Mouse (Mus musculus) limb, embryonic 14.5 days (tissue): ENCODE results near the gene Rptor. TPM values are rescaled to one million over a fixed set of nuclear protein-coding genes. Genes with fewer than 3 reads are reported as not detected.

Source experiments
- ATAC-seq: fragments of 200-750 bp; cut with Nextera tagmentation; 2 replicates; pipeline ENCODE4 v1.8.0; 2017; ENCODE audit warnings: low read depth, moderate number of reproducible peaks, moderate TSS enrichment; ENCODE audit not compliant: low FRiP score
- DNase-seq: peaks from one replicate; pipeline ENCODE4 v3.0.0-alpha.2; 2015; ENCODE audit warnings: low spot score
- H3K27ac ChIP-seq: fragments of 300-500 bp; sonication (generic); replicated peaks from 2 replicates; pipeline ENCODE4 v1.5.1; 2014; ENCODE audit warnings: low read depth, mild to moderate bottlenecking, low read length, moderate library complexity, mixed read lengths
- H3K27me3 ChIP-seq: fragments of 300-500 bp; sonication (generic); 2 replicates; pipeline ENCODE4 v1.6.1; 2014; ENCODE audit warnings: low read length, mixed read lengths; ENCODE audit not compliant: control insufficient read depth, insufficient read depth
- H3K36me3 ChIP-seq: fragments of 300-500 bp; sonication (generic); 2 replicates; pipeline ENCODE4 v1.6.1; 2014; ENCODE audit warnings: mild to moderate bottlenecking, low read length, moderate library complexity, mixed read lengths; ENCODE audit not compliant: control insufficient read depth, insufficient read depth
- H3K4me1 ChIP-seq: fragments of 300-500 bp; sonication (generic); 2 replicates; pipeline ENCODE4 v1.6.1; 2014; ENCODE audit warnings: antibody characterized with exemption, low read length, mixed read lengths; ENCODE audit not compliant: control insufficient read depth, insufficient read depth
- H3K4me2 ChIP-seq: fragments of 300-500 bp; sonication (generic); replicated peaks from 2 replicates; pipeline ENCODE4 v1.6.1; 2014; ENCODE audit warnings: low read depth, mild to moderate bottlenecking, low read length, moderate library complexity; ENCODE audit not compliant: severe bottlenecking
- H3K4me3 ChIP-seq: fragments of 300-500 bp; sonication (generic); replicated peaks from 2 replicates; pipeline ENCODE4 v1.5.1; 2014; ENCODE audit warnings: low read length
- H3K9ac ChIP-seq: fragments of 300-500 bp; sonication (generic); 2 replicates; pipeline ENCODE4 v1.6.1; 2014; ENCODE audit warnings: mild to moderate bottlenecking, low read depth, low read length, moderate library complexity; ENCODE audit not compliant: severe bottlenecking
- H3K9me3 ChIP-seq: fragments of 300-500 bp; sonication (generic); 2 replicates; pipeline ENCODE4 v1.6.1; 2016; ENCODE audit warnings: low read length; ENCODE audit not compliant: control insufficient read depth
- POLR2A ChIP-seq: fragments of 200-500 bp; IDR thresholded peaks from 2 replicates; pipeline ENCODE4 v1.8.0; 2012; ENCODE audit warnings: inconsistent platforms, mild to moderate bottlenecking, moderate library complexity, borderline replicate concordance; ENCODE audit not compliant: insufficient read depth, insufficient read length; ENCODE audit errors: extremely low read depth
- WGBS: fragments of 180-500 bp; shearing (Covaris S2); extraction: QIAGEN DNeasy Blood & Tissue Kit; methylation state at CpG from one replicate; pipeline ENCODE4 v1.1.7; 2014; 5-methylcytosine and 5-hydroxymethylcytosine counted together
- polyA plus RNA-seq, 2 experiments: library from polyadenylated mRNA; depleted of rRNA in 1 of 2; stranded (reverse) in 1 of 2; unstranded in 1 of 2; fragments of >200 nt; fragmentation: Nextera tagmentation in 1 of 2; extraction: Ambion mirVana in 1 of 2; gene quantifications; 2 replicates each; pipeline versions ENCODE4 v1.2.1 to v1.2.3; 2012 to 2014

The Rptor gene
- polyA plus RNA-seq, 2 experiments, result 13.7 to 24.3 TPM

- Histone ChIP-seq H3K9ac (peak overlapping the region; percentile 97), H3K4me3 (peak overlapping the region; percentile 89), H3K36me3 (no peaks in the 10 kb centered on the region; the same call in 1 of the 2 replicates), H3K27me3 (no peaks in the 10 kb centered on the region), H3K4me1 (peaks cover 8% of the 10 kb centered on the region), H3K27ac (peak overlapping the region; percentile 73), H3K4me2 (peak overlapping the region; percentile 57), H3K9me3 (no peaks in the 10 kb centered on the region)
- TF ChIP-seq POLR2A, result no peak
- DNase-seq, result no peak
- no peak for ATAC-seq
- WGBS, result 0% methylated on average over 18 of the region's 30 CpGs
These were observed 811 bp downstream of the Rptor start for GRCm38 (mm10) chr11:119603527-119603905.

- H3K27ac ChIP-seq, result no peak overlapping the region
- peaks cover 8% of the 10 kb centered on the region for H3K4me1 ChIP-seq
- 87% methylated on average over 5 of the region's 5 CpGs for WGBS
- no peak overlapping the region for H3K4me2 ChIP-seq
- TF ChIP-seq POLR2A, result no peak
- ATAC-seq, result no peak
- no peaks in the 10 kb centered on the region; the same call in 1 of the 2 replicates for H3K36me3 ChIP-seq
- H3K4me3 ChIP-seq, result no peak overlapping the region
- H3K27me3 ChIP-seq, result no peaks in the 10 kb centered on the region
- no peak overlapping the region for H3K9ac ChIP-seq
- H3K9me3 ChIP-seq, result no peaks in the 10 kb centered on the region
- DNase-seq, result no peak
These were observed 4.8 kb downstream of the Rptor start for GRCm38 (mm10) chr11:119607464-119607863.

- WGBS, result over 99% methylated on average over 6 of the region's 6 CpGs
- Histone ChIP-seq H3K4me2 (no peak overlapping the region), H3K4me3 (no peak overlapping the region), H3K27ac (no peak overlapping the region), H3K27me3 (no peaks in the 10 kb centered on the region), H3K9ac (no peak overlapping the region), H3K4me1 (no peaks in the 10 kb centered on the region; the same call in 1 of the 2 replicates), H3K9me3 (no peaks in the 10 kb centered on the region), H3K36me3 (no peaks in the 10 kb centered on the region)
- TF ChIP-seq POLR2A, result no peak
- ATAC-seq (no peak), DNase-seq (no peak)
These were observed 8.8 kb downstream of the Rptor start for GRCm38 (mm10) chr11:119611496-119611895.

- H3K4me3 ChIP-seq, result no peak overlapping the region
- no peak overlapping the region for H3K4me2 ChIP-seq
- H3K4me1 ChIP-seq, result no peaks in the 10 kb centered on the region; the same call in 1 of the 2 replicates
- WGBS, result 49% methylated on average over 3 of the region's 3 CpGs
- H3K36me3 ChIP-seq, result no peaks in the 10 kb centered on the region
- H3K9me3 ChIP-seq, result no peaks in the 10 kb centered on the region
- no peaks in the 10 kb centered on the region for H3K27me3 ChIP-seq
- no peak for TF ChIP-seq POLR2A
- H3K9ac ChIP-seq, result no peak overlapping the region
- DNase-seq (no peak), ATAC-seq (no peak)
- no peak overlapping the region for H3K27ac ChIP-seq
These were observed 9.5 kb downstream of the Rptor start for GRCm38 (mm10) chr11:119612179-119612578.

- Histone ChIP-seq H3K4me2 (no peak overlapping the region), H3K27me3 (no peaks in the 10 kb centered on the region), H3K36me3 (no peaks in the 10 kb centered on the region), H3K9me3 (no peaks in the 10 kb centered on the region), H3K27ac (no peak overlapping the region), H3K4me3 (no peak overlapping the region), H3K4me1 (no peaks in the 10 kb centered on the region; the same call in 1 of the 2 replicates), H3K9ac (no peak overlapping the region)
- ATAC-seq, result no peak
- no peak for TF ChIP-seq POLR2A
- WGBS, result 80% methylated on average over 7 of the region's 7 CpGs
- DNase-seq, result no peak
These were observed 12.4 kb downstream of the Rptor start for GRCm38 (mm10) chr11:119615087-119615486.

- Histone ChIP-seq H3K9ac (no peak overlapping the region), H3K36me3 (no peaks in the 10 kb centered on the region), H3K9me3 (no peaks in the 10 kb centered on the region), H3K27ac (no peak overlapping the region), H3K4me1 (peaks cover 9% of the 10 kb centered on the region), H3K4me2 (no peak overlapping the region), H3K4me3 (no peak overlapping the region), H3K27me3 (no peaks in the 10 kb centered on the region)
- ATAC-seq, result no peak
- 59% methylated on average over 5 of the region's 5 CpGs for WGBS
- peak; percentile 57 for DNase-seq
- no peak for TF ChIP-seq POLR2A
These were observed 16.1 kb downstream of the Rptor start for GRCm38 (mm10) chr11:119618763-119619162.
